In genomic region chr14:62440036-62440435, GRCm38 (mm10) we compare ENCODE assay signal across 24 mouse cellular contexts. TPM values are rescaled to one million over a fixed set of nuclear protein-coding genes. Genes with fewer than 3 reads are reported as not detected.
DNase-seq lines count a peak whose midpoint lies in the region; ATAC-seq lines count a peak whose summit lies in the region.
"Had no signal": no experiment of that assay in that cellular context is flagged by ENCODE, and none has a peak within 500 bp of the region (broad histone marks: within the 10 kb centered on the region; RNA-seq: fewer than 3 reads in every experiment).

No protein-coding gene starts in this region.

- intact Hi-C loops in heart, postnatal 10 days (cut with DNase I) = no loop called here

- DNase-seq in heart, adult 11 months = peak; percentile 73
- DNase-seq in heart, postnatal 10 days = no peak
- no peak for DNase-seq in lung, postnatal 14 days
- DNase-seq in lung, postnatal 10 days = peak; percentile 34
- DNase-seq in lung, postnatal 25 days (ENCODE audit: low spot score) = no peak
- no peak for DNase-seq in right cerebral cortex, adult 18-20 months
- DNase-seq: adrenal gland, adult 2 months; adrenal gland, postnatal 10 days; adrenal gland, postnatal 25 days; cerebellum, adult 11 months; cerebellum, adult 18-20 months; cerebellum, adult 8-10 months; cerebellum, adult 9-11 months; cerebellum, postnatal 14 days; cerebellum, postnatal 36 days had no signal

- H3K9ac ChIP-seq in lung, embryonic 15.5 days = no peak overlapping the region
- H3K9ac ChIP-seq: embryonic facial prominence, embryonic 12.5 days had no signal

- H3K4me1 ChIP-seq in lung, embryonic 15.5 days = peaks cover 8% of the 10 kb centered on the region; the same call in 1 of the 2 replicates
- H3K4me1 ChIP-seq: embryonic facial prominence, embryonic 12.5 days had no signal

- ATAC-seq in lung, embryonic 15.5 days (ENCODE audit: borderline replicate concordance, extremely low read depth, low FRiP score, low TSS enrichment) = no peak
- ATAC-seq in hematopoietic stem cell, adult 5-6 weeks (replicated peaks in 1 of 2; ENCODE audit: insufficient read depth in 1 of 2, low FRiP score in 2 of 2, low TSS enrichment in 1 of 2, low read depth in 1 of 2, poor library complexity in 2 of 2, severe bottlenecking in 2 of 2) = peak; percentile 42 to 51; a peak in 2 of 4 replicates
- ATAC-seq: forebrain, embryonic 14.5 days; forebrain, embryonic 16.5 days had no signal

- H3K27ac ChIP-seq in lung, embryonic 15.5 days = peak overlapping the region; percentile 33; the same call in 1 of the 2 replicates
- H3K27ac ChIP-seq: embryonic facial prominence, embryonic 10.5 days; embryonic facial prominence, embryonic 12.5 days had no signal

- no peaks in the 10 kb centered on the region for H3K36me3 ChIP-seq in lung, embryonic 15.5 days
- H3K36me3 ChIP-seq: embryonic facial prominence, embryonic 10.5 days; embryonic facial prominence, embryonic 12.5 days had no signal

- no peak overlapping the region for H3K4me3 ChIP-seq in lung, embryonic 15.5 days
- H3K4me3 ChIP-seq: embryonic facial prominence, embryonic 10.5 days; embryonic facial prominence, embryonic 12.5 days had no signal

- no peak overlapping the region for H3K4me2 ChIP-seq in lung, embryonic 15.5 days
- H3K4me2 ChIP-seq: embryonic facial prominence, embryonic 12.5 days had no signal

- no peaks in the 10 kb centered on the region for H3K27me3 ChIP-seq in lung, embryonic 15.5 days
- H3K27me3 ChIP-seq: embryonic facial prominence, embryonic 12.5 days had no signal

- no peaks in the 10 kb centered on the region for H3K9me3 ChIP-seq in lung, embryonic 15.5 days
- H3K9me3 ChIP-seq: embryonic facial prominence, embryonic 10.5 days; embryonic facial prominence, embryonic 12.5 days had no signal

RNA-seq across cellular contexts. Expression of gene Gucy1b2, which starts 16.1 kb away (rescaled TPM):
- not detected for total RNA-seq in heart, postnatal 10 days (2021)
- polyA plus RNA-seq in lung, embryonic 15.5 days (2015; fragmentation: Nextera tagmentation; extraction: Ambion mirVana) = 0.33 and 0.57 TPM in 2 replicates
- not detected in 2 replicates for total RNA-seq in hematopoietic stem cell, adult 5-6 weeks (2017)
- total RNA-seq: ES-E14, MEL had no signal
- polyA plus RNA-seq: C2C12; embryonic facial prominence, embryonic 10.5 days had no signal

Comparison
In these comparisons a context has a peak if more than half of its experiments do, and no peak if none do; other contexts are left out.
1. DNase-seq: peak in heart, adult 11 months (single experiment) and lung, postnatal 10 days (single experiment); none in heart, postnatal 10 days (0 of 2), lung, postnatal 14 days (single experiment), lung, postnatal 25 days (single experiment) and right cerebral cortex, adult 18-20 months (single experiment).